Mouse (Mus musculus) intestine, embryonic 16.5 days (tissue): ENCODE measurements around the gene Hic1. TPM values are rescaled to one million over a fixed set of nuclear protein-coding genes. Genes with fewer than 3 reads are reported as not detected.

Experiments used
- ATAC-seq: fragments of 200-750 bp; cut with Nextera tagmentation; 2 replicates; pipeline ENCODE4 v1.8.0; 2017; ENCODE audit warnings: moderate TSS enrichment, moderate library complexity
- H3K27ac ChIP-seq: fragments of 300-500 bp; sonication (generic); 2 replicates; pipeline ENCODE4 v1.5.1; 2014; ENCODE audit warnings: mild to moderate bottlenecking, low read length
- H3K27me3 ChIP-seq: fragments of 300-500 bp; sonication (generic); replicated peaks from 2 replicates; pipeline ENCODE4 v1.6.1; 2014; ENCODE audit warnings: low read length, control low read depth, mixed read lengths; ENCODE audit not compliant: control insufficient read depth, insufficient read depth
- H3K36me3 ChIP-seq: fragments of 300-500 bp; sonication (generic); 2 replicates; pipeline ENCODE4 v1.6.1; 2014; ENCODE audit warnings: low read length, control low read depth; ENCODE audit not compliant: control insufficient read depth, insufficient read depth
- H3K4me1 ChIP-seq: fragments of 300-500 bp; sonication (generic); 2 replicates; pipeline ENCODE4 v1.6.1; 2014; ENCODE audit warnings: low read length, control low read depth, mixed read lengths; ENCODE audit not compliant: control insufficient read depth, insufficient read depth
- H3K4me2 ChIP-seq: fragments of 300-500 bp; sonication (generic); 2 replicates; pipeline ENCODE4 v1.6.1; 2014; ENCODE audit warnings: low read depth, low read length, control low read depth
- H3K4me3 ChIP-seq: fragments of 300-500 bp; sonication (generic); 2 replicates; pipeline ENCODE4 v1.5.1; 2014; ENCODE audit warnings: mild to moderate bottlenecking, low read length
- H3K9ac ChIP-seq: fragments of 300-500 bp; sonication (generic); 2 replicates; pipeline ENCODE4 v1.6.1; 2014; ENCODE audit warnings: low read depth, low read length
- H3K9me3 ChIP-seq: fragments of 300-500 bp; sonication (generic); 2 replicates; pipeline ENCODE4 v1.6.1; 2016; ENCODE audit warnings: low read length, control low read depth; ENCODE audit not compliant: control insufficient read depth
- WGBS: fragments of 180-500 bp; shearing (Covaris S2); extraction: QIAGEN DNeasy Blood & Tissue Kit; methylation state at CpG from one replicate; pipeline ENCODE4 v1.1.7; 2014; 5-methylcytosine and 5-hydroxymethylcytosine counted together
- polyA plus RNA-seq: library from polyadenylated mRNA; unstranded; fragments of >200 nt; fragmentation: Nextera tagmentation; extraction: Ambion mirVana; gene quantifications from 2 replicates; pipeline ENCODE4 v1.2.1, GENCODE M21; 2015

Gene Hic1
- polyA plus RNA-seq, 1 experiment from 2014 or later, result 7.1 TPM

DNA sequence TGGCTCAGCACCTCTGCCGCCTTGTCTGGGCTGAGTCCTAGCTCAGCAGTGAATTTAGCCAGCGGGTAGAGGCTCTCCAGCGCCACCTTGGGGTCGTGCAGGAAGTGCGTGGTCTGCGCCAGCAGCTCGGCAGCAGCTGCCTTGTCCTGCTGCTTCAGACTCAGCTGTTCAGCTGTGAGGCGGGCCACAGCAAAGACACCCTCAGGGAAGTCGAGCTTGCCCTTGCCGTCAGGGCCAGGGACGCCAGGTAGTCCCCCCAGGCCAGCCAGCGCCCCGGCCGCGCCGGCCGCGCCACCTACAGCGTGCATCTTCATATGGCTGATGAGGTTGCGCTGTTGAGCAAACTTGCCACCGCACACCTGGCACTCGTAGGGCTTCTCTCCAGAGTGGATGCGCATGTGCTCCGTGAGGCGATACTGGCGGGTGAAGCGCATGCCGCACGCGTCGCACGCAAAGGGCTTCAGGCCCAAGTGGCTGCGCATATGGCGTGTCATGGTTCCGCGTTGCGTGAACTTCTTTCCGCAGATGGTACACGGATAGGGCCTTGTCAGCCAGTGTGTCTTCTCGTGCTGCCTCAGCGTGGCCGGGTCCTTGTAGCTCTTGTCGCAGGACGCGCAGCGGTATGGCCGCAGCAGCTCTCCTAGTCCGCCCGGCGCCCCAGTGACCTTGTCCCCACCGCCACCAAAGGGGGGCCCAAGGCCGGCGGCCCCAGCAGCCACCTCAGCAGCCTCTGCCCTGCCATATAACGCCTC is 3.7 kb downstream of the Hic1 start:
- Histone ChIP-seq H3K9ac (peak overlapping the region; percentile 77), H3K36me3 (peaks cover 9% of the 10 kb centered on the region), H3K27me3 (peaks cover 42% of the 10 kb centered on the region), H3K4me1 (peaks cover 59% of the 10 kb centered on the region), H3K4me3 (peak overlapping the region; percentile 77), H3K4me2 (peak overlapping the region; percentile 97), H3K27ac (peak overlapping the region; percentile 96), H3K9me3 (no peaks in the 10 kb centered on the region)
- peak; percentile 30; the same call in 1 of the 2 replicates for ATAC-seq
- 11% methylated on average over 54 of the region's 54 CpGs for WGBS

DNA sequence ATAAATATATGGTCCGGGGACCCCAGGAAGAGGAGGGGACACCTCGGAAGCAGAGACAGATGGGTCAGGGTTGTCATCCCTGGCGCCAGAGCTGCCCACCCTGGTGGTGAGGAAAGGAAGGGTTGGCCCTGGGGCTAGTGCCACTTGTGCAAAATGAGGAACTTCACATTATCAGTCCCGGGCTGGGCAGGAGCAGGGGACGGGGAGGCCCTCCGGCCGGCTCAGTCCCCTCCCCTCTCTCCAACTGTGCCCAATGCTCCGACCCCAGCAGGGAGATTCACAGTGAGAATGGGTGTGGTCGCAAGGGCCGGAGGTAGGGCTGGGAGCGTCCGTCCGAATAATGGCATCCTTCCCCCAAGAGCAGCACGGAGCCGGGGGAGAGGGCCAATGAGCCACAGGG is 4.6 kb downstream of the Hic1 start:
- Histone ChIP-seq H3K4me3 (peak overlapping the region; percentile 77), H3K27ac (peak overlapping the region; percentile 96), H3K4me2 (peak overlapping the region; percentile 97), H3K4me1 (peaks cover 51% of the 10 kb centered on the region), H3K36me3 (peaks cover 10% of the 10 kb centered on the region), H3K9ac (peak overlapping the region; percentile 77), H3K9me3 (no peaks in the 10 kb centered on the region), H3K27me3 (peaks cover 36% of the 10 kb centered on the region)
- ATAC-seq, result no peak
- WGBS, result 29% methylated on average over 15 of the region's 15 CpGs

DNA sequence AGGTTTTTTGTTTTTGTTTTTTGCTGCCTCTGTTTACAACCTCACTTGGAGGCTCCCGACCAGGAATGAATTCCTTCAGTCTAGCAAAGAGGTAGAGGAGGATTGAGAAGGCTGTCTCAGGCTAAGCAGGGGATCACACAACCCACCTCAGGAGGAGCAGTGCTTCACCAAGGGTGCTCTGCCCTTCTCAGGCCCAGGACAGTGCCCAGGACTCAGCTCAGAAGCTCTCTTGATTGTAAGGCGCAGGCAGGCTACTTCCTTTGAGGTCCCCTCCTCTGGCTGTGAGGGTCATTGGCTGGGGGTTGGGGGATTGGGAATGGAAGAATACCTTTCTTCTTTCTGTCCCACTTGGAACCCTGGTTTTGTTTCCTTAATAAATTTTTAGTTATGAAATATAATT is 5.3 kb downstream of the Hic1 start:
- H3K4me3 ChIP-seq, result peak overlapping the region; percentile 77; the same call in 1 of the 2 replicates
- no peaks in the 10 kb centered on the region for H3K9me3 ChIP-seq
- no peak for ATAC-seq
- WGBS, result 69% methylated on average over 2 of the region's 2 CpGs
- H3K9ac ChIP-seq, result peak overlapping the region; percentile 77
- H3K27ac ChIP-seq, result peak overlapping the region; percentile 96
- H3K4me1 ChIP-seq, result peaks cover 45% of the 10 kb centered on the region
- H3K27me3 ChIP-seq, result peaks cover 30% of the 10 kb centered on the region
- peak overlapping the region; percentile 97 for H3K4me2 ChIP-seq
- peaks cover 12% of the 10 kb centered on the region for H3K36me3 ChIP-seq

DNA sequence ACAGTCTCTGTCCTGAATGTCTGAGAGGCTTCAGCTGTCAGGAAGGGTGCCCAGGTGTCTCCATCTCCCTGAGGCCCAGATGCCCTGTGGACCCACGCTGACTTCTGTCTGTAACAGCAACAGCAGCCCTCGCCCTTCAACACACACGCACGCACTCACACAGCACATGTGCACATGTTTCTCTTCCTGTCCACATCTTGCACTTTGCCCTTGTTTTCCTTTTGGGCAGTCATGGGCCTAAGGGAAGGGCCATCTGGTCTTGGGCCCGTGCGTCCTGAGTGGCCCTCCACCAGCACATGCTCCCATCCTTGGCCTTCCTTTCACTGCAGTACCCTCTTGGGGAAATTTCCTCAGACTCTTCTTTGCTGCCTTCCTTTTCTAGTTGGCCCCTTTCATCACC is 5.9 kb downstream of the Hic1 start:
- no peak overlapping the region for H3K4me3 ChIP-seq
- peak overlapping the region; percentile 77; the same call in 1 of the 2 replicates for H3K9ac ChIP-seq
- peak overlapping the region; percentile 97 for H3K4me2 ChIP-seq
- peaks cover 48% of the 10 kb centered on the region for H3K4me1 ChIP-seq
- peaks cover 12% of the 10 kb centered on the region for H3K36me3 ChIP-seq
- no peak for ATAC-seq
- H3K27me3 ChIP-seq, result peaks cover 26% of the 10 kb centered on the region
- WGBS, result 66% methylated on average over 6 of the region's 6 CpGs
- no peaks in the 10 kb centered on the region for H3K9me3 ChIP-seq
- peak overlapping the region; percentile 67 for H3K27ac ChIP-seq

DNA sequence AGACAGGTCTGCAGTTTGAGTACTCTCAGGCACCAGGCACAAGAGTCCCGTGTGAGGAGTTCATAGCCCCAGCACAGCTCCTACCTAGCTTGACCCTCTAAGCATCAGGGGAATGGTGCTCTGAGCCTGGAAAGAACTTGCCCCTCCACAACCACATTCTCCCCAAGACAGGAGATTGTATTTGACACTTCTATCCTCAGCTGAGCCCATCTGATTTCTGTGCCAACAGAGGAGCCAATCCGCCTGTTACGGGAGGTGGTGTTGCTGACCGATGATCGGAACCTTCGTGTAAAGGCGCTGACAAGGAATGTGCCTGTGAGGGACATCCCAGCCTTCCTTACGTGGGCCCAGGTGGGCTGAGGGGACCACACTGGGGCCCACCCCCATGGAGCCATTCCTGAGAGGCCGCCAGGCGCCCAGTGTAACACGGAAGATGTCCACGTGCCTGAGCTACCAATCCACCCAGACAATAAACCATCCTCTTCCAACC is 6.7 kb downstream of the Hic1 start:
- ATAC-seq, result no peak
- Histone ChIP-seq H3K27ac (peak overlapping the region; percentile 67), H3K36me3 (peaks cover 12% of the 10 kb centered on the region), H3K9me3 (no peaks in the 10 kb centered on the region), H3K4me3 (no peak overlapping the region), H3K9ac (peak overlapping the region; percentile 37), H3K4me2 (no peak overlapping the region), H3K27me3 (peaks cover 19% of the 10 kb centered on the region), H3K4me1 (peaks cover 52% of the 10 kb centered on the region)
- 80% methylated on average over 12 of the region's 12 CpGs for WGBS

DNA sequence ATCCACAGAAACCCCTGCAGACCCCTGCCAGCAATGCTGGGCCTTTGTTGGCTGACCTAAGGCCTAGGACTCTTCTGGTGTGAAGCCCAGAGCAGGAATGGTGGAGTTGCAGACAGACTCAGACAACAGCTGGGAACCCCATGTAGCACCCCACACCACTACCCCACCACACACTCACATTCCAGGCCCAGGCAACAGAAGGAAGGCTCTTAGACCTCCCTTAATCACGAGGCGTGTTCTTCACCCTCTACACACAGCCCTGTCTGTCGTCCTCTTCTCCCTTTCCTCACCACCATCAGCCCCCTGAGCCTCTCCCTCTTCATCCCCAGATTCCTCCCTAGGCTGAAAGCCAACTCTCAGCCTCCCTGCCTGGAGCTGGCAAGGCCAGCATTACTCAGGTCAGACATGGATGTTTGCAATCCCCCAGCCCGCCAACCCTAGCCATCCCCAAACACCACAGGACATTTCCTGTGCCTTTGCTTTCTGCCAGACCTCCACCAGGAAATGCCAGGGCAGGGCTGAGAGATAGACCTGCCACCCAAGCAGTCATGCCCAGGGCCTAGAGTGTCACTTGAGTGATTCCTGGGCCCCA is 7.8 kb downstream of the Hic1 start:
- Histone ChIP-seq H3K9ac (0 out of 2 replicates have a peak overlapping the region, but pooled peaks have one; percentile 36), H3K27me3 (peaks cover 8% of the 10 kb centered on the region), H3K27ac (peak overlapping the region; percentile 67), H3K4me1 (peaks cover 56% of the 10 kb centered on the region), H3K4me2 (no peak overlapping the region), H3K4me3 (no peak overlapping the region), H3K36me3 (peaks cover 12% of the 10 kb centered on the region), H3K9me3 (no peaks in the 10 kb centered on the region)
- no peak for ATAC-seq
- WGBS, result 55% methylated on average over 4 of the region's 4 CpGs

DNA sequence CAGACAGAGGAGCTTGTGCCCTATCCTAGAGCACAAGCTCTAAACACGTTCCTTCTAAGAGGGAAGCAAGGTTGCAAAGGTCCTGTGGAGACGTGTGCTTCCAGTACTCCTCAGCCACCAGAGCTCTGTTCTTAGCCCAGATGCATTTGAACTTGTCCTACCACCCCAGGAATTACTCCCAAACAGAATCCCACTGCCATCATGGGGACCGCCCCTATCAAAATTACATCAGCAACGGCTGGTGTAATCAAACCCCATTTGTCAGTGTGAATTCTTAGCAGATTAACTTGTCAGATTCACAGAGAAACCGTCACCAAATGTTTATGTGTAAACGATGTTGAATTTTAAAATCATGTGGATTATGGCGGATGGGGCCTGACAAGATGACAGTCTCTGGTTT is 8.4 kb downstream of the Hic1 start:
- peaks cover 12% of the 10 kb centered on the region for H3K36me3 ChIP-seq
- H3K4me3 ChIP-seq, result no peak overlapping the region
- WGBS, result 59% methylated on average over 7 of the region's 7 CpGs
- peaks cover 56% of the 10 kb centered on the region for H3K4me1 ChIP-seq
- no peak overlapping the region for H3K4me2 ChIP-seq
- no peaks in the 10 kb centered on the region for H3K9me3 ChIP-seq
- H3K27me3 ChIP-seq, result peaks cover 4% of the 10 kb centered on the region
- H3K9ac ChIP-seq, result no peak overlapping the region
- peak overlapping the region; percentile 67 for H3K27ac ChIP-seq
- no peak for ATAC-seq

DNA sequence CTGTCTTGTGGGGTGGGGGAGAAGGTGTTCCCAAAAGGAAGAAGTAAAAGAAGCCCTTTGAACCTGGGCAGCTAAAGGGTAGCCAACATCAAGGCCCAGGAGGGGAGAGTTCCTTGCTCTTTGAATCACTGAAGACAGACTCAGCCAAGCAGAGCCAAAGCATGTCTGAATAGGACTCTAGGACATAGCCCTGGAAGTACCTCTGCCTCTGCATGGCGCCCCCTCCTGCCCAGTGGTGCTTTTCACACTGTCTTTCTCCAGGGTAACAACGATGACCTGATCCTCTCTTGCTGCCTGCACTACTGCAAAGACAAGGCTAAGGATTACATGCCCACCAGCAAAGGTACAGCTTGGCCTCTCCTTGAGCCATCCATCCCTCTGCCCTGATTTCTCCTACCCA is 9.8 kb downstream of the Hic1 start:
- Histone ChIP-seq H3K9me3 (no peaks in the 10 kb centered on the region), H3K9ac (no peak overlapping the region), H3K4me2 (no peak overlapping the region), H3K36me3 (peaks cover 9% of the 10 kb centered on the region), H3K4me3 (no peak overlapping the region), H3K4me1 (peaks cover 49% of the 10 kb centered on the region), H3K27ac (0 out of 2 replicates have a peak overlapping the region, but pooled peaks have one; percentile 35), H3K27me3 (0 out of 2 replicates have a peak, but pooled peaks cover under 1% of the 10 kb centered on the region)
- WGBS, result 56% methylated on average over 2 of the region's 2 CpGs
- no peak for ATAC-seq

DNA sequence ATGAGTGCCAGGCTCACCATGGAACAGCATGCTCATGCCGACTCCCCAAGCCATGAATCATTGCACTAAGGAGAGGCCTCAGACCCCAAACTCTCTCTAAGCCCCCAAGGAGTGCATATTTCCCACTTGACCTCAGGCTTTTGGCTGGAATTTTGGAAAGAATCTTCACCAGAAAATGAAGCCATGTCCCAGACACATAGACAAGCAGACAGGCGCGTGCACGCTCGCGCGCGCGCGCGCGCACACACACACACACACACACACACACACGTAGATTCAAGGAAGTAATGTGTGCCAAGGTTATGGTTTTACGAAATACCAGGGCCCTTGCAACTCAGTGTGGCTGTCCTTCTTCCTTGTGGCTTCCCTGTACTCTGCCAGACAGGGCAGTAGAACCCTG is 10.9 kb downstream of the Hic1 start:
- no peak for ATAC-seq
- Histone ChIP-seq H3K36me3 (peaks cover 7% of the 10 kb centered on the region), H3K27me3 (no peaks in the 10 kb centered on the region), H3K27ac (0 out of 2 replicates have a peak overlapping the region, but pooled peaks have one; percentile 10), H3K4me2 (no peak overlapping the region), H3K9ac (no peak overlapping the region), H3K9me3 (no peaks in the 10 kb centered on the region), H3K4me1 (peaks cover 45% of the 10 kb centered on the region), H3K4me3 (no peak overlapping the region)
- 81% methylated on average over 14 of the region's 14 CpGs for WGBS
